Mouse (Mus musculus) heart, adult 18-20 months (tissue): ENCODE results near the gene Bud23. TPM values are rescaled to one million over a fixed set of nuclear protein-coding genes. Genes with fewer than 3 reads are reported as not detected.

Source experiments
- DNase-seq, 2 experiments: peaks; one replicate each; pipeline ENCODE4 v3.0.0; 2021 to 2022; ENCODE audit warnings: mixed read lengths in 1 of 2
- total RNA-seq, 2 experiments: library from RNA; stranded (reverse); gene quantifications; 2 replicates each; pipeline ENCODE4 v1.2.3; 2021

Gene Bud23
- total RNA-seq, 2 experiments from 2014 or later, result 22.5 to 25.0 TPM

GRCm38 (mm10) chr5:135023344-135024173 is 41.2 kb downstream of the Bud23 start, which contains the start of gene Stx1a:
Gene Stx1a, plus strand, starts transcription at chr5:135023482.
- peak; percentile 91 to 94 for DNase-seq

- peak; percentile 78 to 80 for DNase-seq
Measured at GRCm38 (mm10) chr5:135021814-135022213, 42.9 kb downstream of the Bud23 start.

- peak in 1 of 2 experiments; percentile 27 for DNase-seq
Measured at GRCm38 (mm10) chr5:135016224-135016759, 48.5 kb downstream of the Bud23 start.

- peak; percentile 81 to 95 for DNase-seq
Measured at GRCm38 (mm10) chr5:135015497-135015896, 49.3 kb downstream of the Bud23 start.

- peak; percentile 68 to 89 for DNase-seq
Measured at GRCm38 (mm10) chr5:135012671-135013441, 51.9 kb downstream of the Bud23 start.

- peak in 1 of 2 experiments; percentile 15 for DNase-seq
Measured at GRCm38 (mm10) chr5:135011809-135012613, 52.7 kb downstream of the Bud23 start.

GRCm38 (mm10) chr5:135010841-135011743 is 53.7 kb downstream of the Bud23 start:
- no peak for DNase-seq

- DNase-seq, result no peak
Measured at GRCm38 (mm10) chr5:135010320-135010709, 54.4 kb downstream of the Bud23 start.

- DNase-seq, result peak; percentile 92 to 94
Measured at GRCm38 (mm10) chr5:135009590-135010319, 55.0 kb downstream of the Bud23 start.

- peak; percentile 98 to 100 for DNase-seq
Measured at GRCm38 (mm10) chr5:135008671-135009589, 55.8 kb downstream of the Bud23 start, which contains the start of gene Abhd11. Gene Abhd11, plus strand, starts transcription at chr5:135009152.

GRCm38 (mm10) chr5:135007802-135008571 is 56.8 kb downstream of the Bud23 start:
- no peak for DNase-seq

Other genes starting within 250 kb of the Bud23 start
- gene Tmem270, start 158.2 kb downstream of the Bud23 start, total RNA-seq, result not detected
- gene Cldn13, start 149.4 kb downstream of the Bud23 start, total RNA-seq, result not detected
- gene Mettl27, start 132.6 kb downstream of the Bud23 start, total RNA-seq, result 1 to 10 TPM; 5.7 to 7.2 TPM
- gene Cldn4, start 118.0 kb downstream of the Bud23 start, total RNA-seq, result under 1 TPM in 1 of 2 experiments, not detected in 1; 0.62 TPM
- 1 to 10 TPM in 1 of 2 experiments, under 1 TPM in 1; 0.20 to 1.8 TPM for gene Cldn3, start 78.7 kb downstream of the Bud23 start, total RNA-seq
- gene Abhd11, start 55.8 kb downstream of the Bud23 start, total RNA-seq, result 10 to 100 TPM; 67.1 to 69.4 TPM
- 1 to 10 TPM; 1.0 to 1.5 TPM for gene Stx1a, start 41.5 kb downstream of the Bud23 start, total RNA-seq
- gene Dnajc30, start 757 bp downstream of the Bud23 start, total RNA-seq, result 10 to 100 TPM; 38.4 to 44.3 TPM
- gene Vps37d, start 13.3 kb upstream of the Bud23 start, total RNA-seq, result under 1 TPM; 0.17 to 0.36 TPM
- 10 to 100 TPM; 14.1 to 26.6 TPM for gene Mlxipl, start 24.9 kb upstream of the Bud23 start, total RNA-seq
- 10 to 100 TPM in 1 of 2 experiments, 1 to 10 TPM in 1; 9.5 to 11.3 TPM for gene Tbl2, start 84.7 kb upstream of the Bud23 start, total RNA-seq
- 10 to 100 TPM; 47.0 to 47.8 TPM for gene Bcl7b, start 103.3 kb upstream of the Bud23 start, total RNA-seq
- gene Baz1b, start 122.3 kb upstream of the Bud23 start, total RNA-seq, result 10 to 100 TPM; 39.2 to 43.7 TPM
- gene Fzd9, start 186.3 kb upstream of the Bud23 start, total RNA-seq, result 1 to 10 TPM; 1.6 to 2.2 TPM